Mouse (Mus musculus) erythroblast, embryonic 14.5 days (primary cell): ENCODE data around the gene Myh4.

Source experiments
- GATA1 ChIP-seq: IDR thresholded peaks from 2 replicates; pipeline ENCODE4 v1.6.1; 2012; ENCODE audit warnings: low read length, inconsistent platforms, mixed read lengths
- TAL1 ChIP-seq: IDR thresholded peaks from 3 replicates; pipeline ENCODE4 v1.6.1; 2012; ENCODE audit warnings: low read length, inconsistent platforms, mixed read lengths

GRCm38 (mm10) chr11:67221803-67222202 is 16.0 kb upstream of the Myh4 start:
- no peak for TF ChIP-seq TAL1
- TF ChIP-seq GATA1: no peak
